Mouse (Mus musculus): ENCODE results near the gene Iqcf5. TPM values are rescaled to one million over a fixed set of nuclear protein-coding genes. Genes with fewer than 3 reads are reported as not detected.

The Iqcf5 gene
- total and polyA plus RNA-seq, 3 experiments, result not detected

Other genes with a start within 250 kb of the Iqcf5 start
- 1 to 10 TPM; 3.4 to 5.4 TPM for gene Poc1a, start 233.5 kb upstream of the Iqcf5 start, total RNA-seq (2021)
- gene Poc1a, start 233.5 kb upstream of the Iqcf5 start, polyA plus RNA-seq (2012; rRNA removed), result 5.4 and 7.1 TPM in 2 replicates
- gene Dusp7, start 145.9 kb upstream of the Iqcf5 start, total RNA-seq (2021), result 10 to 100 TPM; 12.8 to 18.7 TPM
- gene Dusp7, start 145.9 kb upstream of the Iqcf5 start, polyA plus RNA-seq (2012; rRNA removed), result 40.2 and 46.7 TPM in 2 replicates
- gene Rpl29, start 85.1 kb upstream of the Iqcf5 start, total RNA-seq (2021), result 100 to 1,000 TPM; 391 to 419 TPM
- gene Rpl29, start 85.1 kb upstream of the Iqcf5 start, polyA plus RNA-seq (2012; rRNA removed), result 183 and 201 TPM in 2 replicates
- gene Acy1, start 76.3 kb upstream of the Iqcf5 start, total RNA-seq (2021), result 10 to 100 TPM; 12.2 to 16.9 TPM
- gene Acy1, start 76.3 kb upstream of the Iqcf5 start, polyA plus RNA-seq (2012; rRNA removed), result 11.0 and 14.8 TPM in 2 replicates
- 10 to 100 TPM; 32.6 to 46.6 TPM for gene Abhd14b, start 67.1 kb upstream of the Iqcf5 start, total RNA-seq (2021)
- gene Abhd14b, start 67.1 kb upstream of the Iqcf5 start, polyA plus RNA-seq (2012; rRNA removed), result 144 and 175 TPM in 2 replicates
- 10 to 100 TPM; 18.8 to 25.9 TPM for gene Abhd14a, start 66.9 kb upstream of the Iqcf5 start, total RNA-seq (2021)
- 29.0 and 33.9 TPM in 2 replicates for gene Abhd14a, start 66.9 kb upstream of the Iqcf5 start, polyA plus RNA-seq (2012; rRNA removed)
- 10 to 100 TPM; 17.5 to 28.6 TPM for gene Pcbp4, start 61.3 kb upstream of the Iqcf5 start, total RNA-seq (2021)
- 56.4 and 90.6 TPM in 2 replicates for gene Pcbp4, start 61.3 kb upstream of the Iqcf5 start, polyA plus RNA-seq (2012; rRNA removed)
- gene Gpr62, start 48.6 kb upstream of the Iqcf5 start, total RNA-seq (2021), result under 1 TPM; 0.17 TPM
- gene Gpr62, start 48.6 kb upstream of the Iqcf5 start, polyA plus RNA-seq (2012; rRNA removed), result 0.95 and 0.99 TPM in 2 replicates
- gene Rrp9, start 38.6 kb upstream of the Iqcf5 start, total RNA-seq (2021), result 10 to 100 TPM; 41.2 to 47.0 TPM
- gene Rrp9, start 38.6 kb upstream of the Iqcf5 start, polyA plus RNA-seq (2012; rRNA removed), result 36.8 and 42.2 TPM in 2 replicates
- gene Parp3, start 37.6 kb upstream of the Iqcf5 start, total RNA-seq (2021), result 10 to 100 TPM; 39.4 to 60.7 TPM
- 65.6 and 87.4 TPM in 2 replicates for gene Parp3, start 37.6 kb upstream of the Iqcf5 start, polyA plus RNA-seq (2012; rRNA removed)
- gene Iqcf1, start 14.6 kb upstream of the Iqcf5 start, total RNA-seq (2021), result not detected
- gene Iqcf1, start 14.6 kb upstream of the Iqcf5 start, polyA plus RNA-seq (2012; rRNA removed), result not detected in 2 replicates
- gene Iqcf3, start 47.1 kb downstream of the Iqcf5 start, total RNA-seq (2021), result not detected
- gene Iqcf3, start 47.1 kb downstream of the Iqcf5 start, polyA plus RNA-seq (2012; rRNA removed), result not detected in 2 replicates
- gene Iqcf4, start 56.4 kb downstream of the Iqcf5 start, total RNA-seq (2021), result not detected
- gene Iqcf4, start 56.4 kb downstream of the Iqcf5 start, polyA plus RNA-seq (2012; rRNA removed), result not detected in 2 replicates
- not detected for gene Iqcf6, start 112.0 kb downstream of the Iqcf5 start, total RNA-seq (2021)
- gene Iqcf6, start 112.0 kb downstream of the Iqcf5 start, polyA plus RNA-seq (2012; rRNA removed), result not detected in 2 replicates
- not detected for gene Grm2, start 141.5 kb downstream of the Iqcf5 start, total RNA-seq (2021)
- gene Grm2, start 141.5 kb downstream of the Iqcf5 start, polyA plus RNA-seq (2012; rRNA removed), result not detected in 2 replicates
- 100 to 1,000 TPM; 128 to 130 TPM for gene Tex264, start 171.4 kb downstream of the Iqcf5 start, total RNA-seq (2021)
- gene Tex264, start 171.4 kb downstream of the Iqcf5 start, polyA plus RNA-seq (2012; rRNA removed), result 230 and 245 TPM in 2 replicates

All from adrenal gland, adult 2 months (tissue).